In genomic region chr19:41191724-41192123, GRCm38 (mm10) we compare ENCODE assay signal across 15 mouse cellular contexts. TPM values are rescaled to one million over a fixed set of nuclear protein-coding genes. Genes with fewer than 3 reads are reported as not detected.
A peak's percentile ranks its signal among the peaks of the same experiment; 100 is the strongest.
DNase-seq lines count a peak whose midpoint lies in the region; ATAC-seq and TF ChIP-seq lines count a peak whose summit lies in the region.
"Had no signal": no experiment of that assay in that cellular context is flagged by ENCODE, and none has a peak within 500 bp of the region (broad histone marks: within the 10 kb centered on the region; RNA-seq: fewer than 3 reads in every experiment).

No protein-coding gene starts in this region.

- peaks cover 7% of the 10 kb centered on the region; the same call in 1 of the 2 replicates for H3K27me3 ChIP-seq in heart, embryonic 10.5 days (ENCODE audit: insufficient read depth, poor library complexity, severe bottlenecking)
- H3K27me3 ChIP-seq in midbrain, embryonic 10.5 days (ENCODE audit: low read depth, poor library complexity, severe bottlenecking) = peaks cover 92% of the 10 kb centered on the region
- 0 out of 2 replicates have a peak, but pooled peaks cover 5% of the 10 kb centered on the region for H3K27me3 ChIP-seq in midbrain, postnatal 0 days (ENCODE audit: insufficient read depth, low read length)
- no peaks in the 10 kb centered on the region for H3K27me3 ChIP-seq in hindbrain, embryonic 14.5 days (ENCODE audit: control insufficient read depth, insufficient read depth, low read length)

- DNase-seq in heart, postnatal 10 days = peak; percentile 8 to 14
- no peak for DNase-seq in heart, embryonic 10.5 days (ENCODE audit: low spot score)
- peak; percentile 26 for DNase-seq in midbrain, embryonic 10.5 days (ENCODE audit: low spot score)
- DNase-seq in midbrain, postnatal 0 days (ENCODE audit: low spot score) = no peak
- DNase-seq in Muller cell, postnatal 12 days (ENCODE audit: inconsistent ontology term) = peak; percentile 15
- DNase-seq in hindbrain, embryonic 14.5 days (ENCODE audit: low spot score) = no peak
- no peak for DNase-seq in thymus, postnatal 14 days
- DNase-seq in spleen, adult 12 weeks (ENCODE audit: low spot score) = no peak
- DNase-seq: cerebellum, postnatal 25 days; layer of hippocampus, postnatal 36 days; midbrain, embryonic 14.5 days; right cerebral cortex, adult 18-20 months had no signal

- no peak overlapping the region for H3K4me2 ChIP-seq in midbrain, postnatal 0 days (ENCODE audit: low read depth, low read length, poor library complexity, severe bottlenecking)
- H3K4me2 ChIP-seq in hindbrain, embryonic 14.5 days (replicated peaks) = no peak overlapping the region

- 78% methylated on average over 9 of the region's 9 CpGs for WGBS in heart, embryonic 10.5 days
- 82% methylated on average over 9 of the region's 9 CpGs for WGBS in midbrain, embryonic 10.5 days
- WGBS in midbrain, postnatal 0 days = 78% methylated on average over 9 of the region's 9 CpGs
- WGBS in hindbrain, embryonic 14.5 days = 83% methylated on average over 9 of the region's 9 CpGs

- ATAC-seq in midbrain, postnatal 0 days (ENCODE audit: low FRiP score) = no peak
- ATAC-seq in hindbrain, embryonic 14.5 days (ENCODE audit: low FRiP score) = peak; percentile 21; the same call in 1 of the 2 replicates
- ATAC-seq: activated CD4-positive, CD25-positive, alpha-beta regulatory T cell, adult 4 months had no signal

- intact Hi-C loops in heart, postnatal 10 days (cut with DNase I) = no loop called here

- H3K27ac ChIP-seq in heart, embryonic 10.5 days = no peak overlapping the region
- no peak overlapping the region for H3K27ac ChIP-seq in midbrain, embryonic 10.5 days (replicated peaks)
- no peak overlapping the region for H3K27ac ChIP-seq in midbrain, postnatal 0 days (ENCODE audit: low read depth, low read length)
- H3K27ac ChIP-seq in hindbrain, embryonic 14.5 days = no peak overlapping the region

- no peaks in the 10 kb centered on the region for H3K36me3 ChIP-seq in heart, embryonic 10.5 days
- no peaks in the 10 kb centered on the region for H3K36me3 ChIP-seq in midbrain, embryonic 10.5 days
- no peaks in the 10 kb centered on the region for H3K36me3 ChIP-seq in midbrain, postnatal 0 days (ENCODE audit: insufficient read depth, low read length)
- H3K36me3 ChIP-seq in hindbrain, embryonic 14.5 days (replicated peaks; ENCODE audit: control insufficient read depth, insufficient read depth) = no peaks in the 10 kb centered on the region

- no peaks in the 10 kb centered on the region for H3K9me3 ChIP-seq in heart, embryonic 10.5 days
- no peaks in the 10 kb centered on the region for H3K9me3 ChIP-seq in midbrain, embryonic 10.5 days (replicated peaks)
- H3K9me3 ChIP-seq in midbrain, postnatal 0 days (ENCODE audit: low read length) = no peaks in the 10 kb centered on the region
- no peaks in the 10 kb centered on the region for H3K9me3 ChIP-seq in hindbrain, embryonic 14.5 days (ENCODE audit: control insufficient read depth, low read length)

- H3K9ac ChIP-seq in midbrain, postnatal 0 days (replicated peaks; ENCODE audit: low read length, poor library complexity, severe bottlenecking) = no peak overlapping the region
- H3K9ac ChIP-seq in hindbrain, embryonic 14.5 days = no peak overlapping the region

- H3K4me3 ChIP-seq in heart, embryonic 10.5 days = no peak overlapping the region
- H3K4me3 ChIP-seq in midbrain, embryonic 10.5 days = no peak overlapping the region
- H3K4me3 ChIP-seq in midbrain, postnatal 0 days (ENCODE audit: low read depth, low read length) = no peak overlapping the region
- no peak overlapping the region for H3K4me3 ChIP-seq in hindbrain, embryonic 14.5 days (replicated peaks; ENCODE audit: low read length)

- TF ChIP-seq CTCF in midbrain, postnatal 0 days (IDR thresholded peaks at IDR 0.05) = no peak

- no peaks in the 10 kb centered on the region for H3K4me1 ChIP-seq in heart, embryonic 10.5 days
- H3K4me1 ChIP-seq in midbrain, embryonic 10.5 days = peaks cover 34% of the 10 kb centered on the region
- H3K4me1 ChIP-seq in midbrain, postnatal 0 days (ENCODE audit: insufficient read depth, low read length) = no peaks in the 10 kb centered on the region
- H3K4me1 ChIP-seq in hindbrain, embryonic 14.5 days (replicated peaks; ENCODE audit: control insufficient read depth, insufficient read depth, low read length) = peaks cover 15% of the 10 kb centered on the region

RNA-seq across cellular contexts. Expression of gene Tll2, which starts 14.9 kb away (rescaled TPM):
- total RNA-seq in heart, postnatal 10 days (2021) = 1 to 10 TPM; 1.3 to 2.4 TPM
- polyA plus RNA-seq in heart, embryonic 10.5 days (2016; fragmentation: Nextera tagmentation; extraction: Ambion mirVana) = 0.05 TPM in 1 of 2 replicates, not detected in the other
- polyA plus RNA-seq in midbrain, embryonic 10.5 days (2016; fragmentation: Nextera tagmentation; extraction: Ambion mirVana) = 0.53 and 0.58 TPM in 2 replicates
- total RNA-seq in midbrain, postnatal 0 days (2014; rRNA removed) = 0.71 and 1.2 TPM in 2 replicates
- polyA plus RNA-seq in midbrain, postnatal 0 days (2015; fragmentation: Nextera tagmentation; extraction: Ambion mirVana) = 0.48 and 0.56 TPM in 2 replicates
- 0.59 and 1.3 TPM in 2 replicates for polyA plus RNA-seq in hindbrain, embryonic 14.5 days (2014; fragmentation: Nextera tagmentation; extraction: Ambion mirVana)
- total RNA-seq: granulocyte monocyte progenitor cell, adult 5-6 weeks had no signal
- polyA plus RNA-seq: activated CD4-positive, CD25-positive, alpha-beta regulatory T cell, adult 4 months; liver, embryonic 16.5 days had no signal

Comparison
In these comparisons a context has a peak if more than half of its experiments do, and no peak if none do; other contexts are left out.
1. DNase-seq: peak in heart, postnatal 10 days (2 of 2), midbrain, embryonic 10.5 days (single experiment) and Muller cell, postnatal 12 days (single experiment); none in heart, embryonic 10.5 days (single experiment), midbrain, postnatal 0 days (single experiment), hindbrain, embryonic 14.5 days (single experiment), thymus, postnatal 14 days (single experiment) and spleen, adult 12 weeks (single experiment).